Mouse (Mus musculus): Measurements from ENCODE around the gene Heca.

GRCm38 (mm10) chr10:17836275-17836674, 111.6 kb downstream of the Heca start:
- TF ChIP-seq CTCF (IDR thresholded peaks at IDR 0.05; ENCODE audit: control insufficient read depth, insufficient read depth, insufficient read length) (no peak), CEBPB (IDR thresholded peaks at IDR 0.05; ENCODE audit: low read depth) (no peak), MYOG (IDR thresholded peaks at IDR 0.05; ENCODE audit: control insufficient read depth, extremely low read depth, insufficient read length) (no peak), MAX (IDR thresholded peaks at IDR 0.05) (no peak), USF1 (IDR thresholded peaks at IDR 0.05; ENCODE audit: low read depth) (no peak)

Data from C2C12 (cell line).